Mouse (Mus musculus) spleen, adult 2 months (tissue): Measurements from ENCODE around the gene Dnajc1.

Experiments used
- CTCF ChIP-seq: fragments of 200-500 bp; IDR thresholded peaks from 2 replicates; pipeline ENCODE4 v1.5.1; 2011; ENCODE audit warnings: mild to moderate bottlenecking, inconsistent platforms; ENCODE audit not compliant: insufficient read depth, insufficient read length, insufficient replicate concordance; ENCODE audit errors: extremely low read depth
- POLR2A ChIP-seq: fragments of 200-500 bp; IDR thresholded peaks from 2 replicates; pipeline ENCODE4 v1.6.1; 2011; ENCODE audit warnings: low read depth, low read length, inconsistent platforms

DNA sequence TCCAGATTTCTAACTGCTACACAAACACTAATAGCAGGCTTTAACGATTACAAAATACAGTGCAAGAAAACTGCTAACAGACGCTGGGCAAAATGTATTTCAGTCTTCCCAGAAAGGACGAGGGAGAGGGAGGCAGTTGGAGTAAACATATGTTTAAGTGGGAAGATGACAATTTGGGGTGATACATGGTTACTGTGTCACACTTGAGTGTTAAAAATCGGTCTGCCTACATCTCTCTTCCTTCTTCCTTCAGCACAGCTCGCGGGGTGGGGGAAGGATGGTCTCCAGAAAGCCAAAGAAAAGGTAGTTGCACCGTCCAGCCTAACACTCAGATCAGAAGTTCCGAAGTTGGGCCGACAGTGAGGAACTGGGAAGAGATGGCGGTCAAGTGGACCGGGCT lies 769 bp downstream of the Dnajc1 start:
- TF ChIP-seq POLR2A (no peak), CTCF (no peak)
